Comparison of ENCODE assay signal across 28 mouse cellular contexts in the genomic region with DNA sequence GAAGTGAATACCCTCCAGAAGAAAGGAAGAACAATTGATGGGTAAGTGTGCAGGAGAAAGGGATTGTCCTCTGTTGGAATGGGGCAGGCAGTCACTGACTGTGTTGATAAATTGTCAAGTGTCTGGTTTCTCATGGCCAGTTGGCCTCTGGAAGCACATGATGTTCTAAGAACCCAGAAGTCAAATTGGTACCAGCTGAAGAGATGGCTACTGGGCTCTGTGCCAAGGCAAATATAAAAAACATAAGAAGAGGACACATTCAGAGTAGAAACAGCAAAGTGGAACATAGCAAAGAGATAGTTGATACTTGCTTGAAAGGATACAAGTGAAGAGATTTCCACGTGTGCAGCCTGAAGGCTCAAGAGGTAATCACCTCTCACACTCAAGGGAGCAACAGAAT.
DNase-seq lines count a peak whose midpoint lies in the region; ATAC-seq and TF ChIP-seq lines count a peak whose summit lies in the region.
"Had no signal": no experiment of that assay in that cellular context is flagged by ENCODE, and none has a peak within 500 bp of the region (broad histone marks: within the 10 kb centered on the region; RNA-seq: fewer than 3 reads in every experiment).

No protein-coding gene starts in this region.

- H3K36me3 ChIP-seq in lung, embryonic 14.5 days (ENCODE audit: insufficient read depth) = no peaks in the 10 kb centered on the region
- H3K36me3 ChIP-seq in lung, postnatal 0 days (ENCODE audit: insufficient read depth, low read length) = no peaks in the 10 kb centered on the region
- no peaks in the 10 kb centered on the region for H3K36me3 ChIP-seq in embryonic facial prominence, embryonic 14.5 days (ENCODE audit: control insufficient read depth, insufficient read depth, low read length)
- H3K36me3 ChIP-seq: forebrain, embryonic 12.5 days; G1E; heart, embryonic 13.5 days; kidney, embryonic 15.5 days; midbrain, embryonic 12.5 days; neural tube, embryonic 13.5 days had no signal

- ATAC-seq in lung, embryonic 14.5 days (ENCODE audit: insufficient read depth) = no peak
- no peak for ATAC-seq in lung, postnatal 0 days
- ATAC-seq in embryonic facial prominence, embryonic 14.5 days (ENCODE audit: low read depth) = peak; percentile 18; the same call in 1 of the 2 replicates
- ATAC-seq: forebrain, postnatal 0 days; hindbrain, embryonic 16.5 days; Patski had no signal

- no peak overlapping the region for H3K4me2 ChIP-seq in lung, embryonic 14.5 days
- no peak overlapping the region for H3K4me2 ChIP-seq in lung, postnatal 0 days (replicated peaks; ENCODE audit: low read depth, low read length)
- H3K4me2 ChIP-seq in embryonic facial prominence, embryonic 14.5 days (ENCODE audit: low read depth, low read length) = no peak overlapping the region
- H3K4me2 ChIP-seq: forebrain, embryonic 12.5 days; heart, embryonic 13.5 days; kidney, embryonic 15.5 days; midbrain, embryonic 12.5 days; neural tube, embryonic 13.5 days had no signal

- no peak overlapping the region for H3K27ac ChIP-seq in lung, embryonic 14.5 days (ENCODE audit: low read depth)
- no peak overlapping the region for H3K27ac ChIP-seq in lung, postnatal 0 days (ENCODE audit: low read length)
- H3K27ac ChIP-seq in embryonic facial prominence, embryonic 14.5 days (replicated peaks; ENCODE audit: low read depth, low read length) = peak overlapping the region; percentile 62; the same call in 1 of the 2 replicates
- H3K27ac ChIP-seq: forebrain, embryonic 12.5 days; heart, adult 2 months; heart, embryonic 13.5 days; kidney, embryonic 15.5 days; layer of hippocampus, adult 2 months; liver, embryonic 14.5 days; midbrain, embryonic 12.5 days; neural tube, embryonic 13.5 days had no signal

- DNase-seq in cerebellum, postnatal 10 days = peak; percentile 2 to 7
- DNase-seq in cerebellum, adult 9-10 months = no peak
- peak; percentile 9 for DNase-seq in lung, embryonic 14.5 days
- no peak for DNase-seq in lung, postnatal 0 days (ENCODE audit: low spot score)
- peak; percentile 72 for DNase-seq in embryonic facial prominence, embryonic 14.5 days (ENCODE audit: low spot score)
- no peak for DNase-seq in heart, postnatal 25 days (ENCODE audit: low spot score)
- DNase-seq in T-cell, adult 2 months (ENCODE audit: low spot score) = no peak
- DNase-seq: adrenal gland, adult 2 months; adrenal gland, postnatal 36 days; cerebellum, adult 2 months; forebrain, postnatal 0 days; heart, adult 2 months; heart, postnatal 10 days; kidney, adult 18-20 months; kidney, postnatal 25 days; liver; lung, adult 2 months; thymus, postnatal 14 days had no signal

- H3K9me3 ChIP-seq in lung, embryonic 14.5 days (ENCODE audit: low read depth, low read length) = no peaks in the 10 kb centered on the region
- no peaks in the 10 kb centered on the region for H3K9me3 ChIP-seq in lung, postnatal 0 days (ENCODE audit: low read length)
- 0 out of 2 replicates have a peak, but pooled peaks cover 5% of the 10 kb centered on the region for H3K9me3 ChIP-seq in embryonic facial prominence, embryonic 14.5 days (ENCODE audit: control insufficient read depth, low read length)
- H3K9me3 ChIP-seq: forebrain, embryonic 12.5 days; kidney, embryonic 15.5 days; midbrain, embryonic 12.5 days; neural tube, embryonic 13.5 days had no signal

- H3K9ac ChIP-seq in lung, embryonic 14.5 days = no peak overlapping the region
- no peak overlapping the region for H3K9ac ChIP-seq in lung, postnatal 0 days (replicated peaks; ENCODE audit: low read depth)
- no peak overlapping the region for H3K9ac ChIP-seq in embryonic facial prominence, embryonic 14.5 days (ENCODE audit: low read depth, low read length)
- H3K9ac ChIP-seq: forebrain, embryonic 12.5 days; forebrain, postnatal 0 days; heart, embryonic 13.5 days; kidney, embryonic 15.5 days; liver, embryonic 14.5 days; midbrain, embryonic 12.5 days; neural tube, embryonic 13.5 days had no signal

- no peak for TF ChIP-seq EP300 in lung, postnatal 0 days (IDR thresholded peaks at IDR 0.05)

- no peak overlapping the region for H3K4me3 ChIP-seq in lung, embryonic 14.5 days (ENCODE audit: low read depth, low read length)
- H3K4me3 ChIP-seq in lung, postnatal 0 days (ENCODE audit: low read depth, low read length) = no peak overlapping the region
- H3K4me3 ChIP-seq in embryonic facial prominence, embryonic 14.5 days (ENCODE audit: low read depth, low read length) = no peak overlapping the region
- H3K4me3 ChIP-seq: forebrain, embryonic 12.5 days; heart, adult 2 months; heart, embryonic 13.5 days; kidney, embryonic 15.5 days; layer of hippocampus, adult 2 months; midbrain, embryonic 12.5 days; neural tube, embryonic 13.5 days had no signal

- 25% methylated on average over 1 of the region's 1 CpGs for WGBS in lung, embryonic 14.5 days
- 21% methylated on average over 1 of the region's 1 CpGs for WGBS in lung, postnatal 0 days
- 13% methylated on average over 1 of the region's 1 CpGs for WGBS in embryonic facial prominence, embryonic 14.5 days

- no peak for TF ChIP-seq CTCF in lung, embryonic 14.5 days (IDR thresholded peaks at IDR 0.05; ENCODE audit: low read depth)
- no peak for TF ChIP-seq CTCF in lung, postnatal 0 days (IDR thresholded peaks at IDR 0.05)

- intact Hi-C loops in heart, postnatal 25 days (cut with DNase I) = no loop called here

- no peaks in the 10 kb centered on the region for H3K4me1 ChIP-seq in lung, embryonic 14.5 days (ENCODE audit: insufficient read depth)
- H3K4me1 ChIP-seq in lung, postnatal 0 days (ENCODE audit: insufficient read depth, low read depth, low read length) = no peaks in the 10 kb centered on the region
- 0 out of 2 replicates have a peak, but pooled peaks cover 3% of the 10 kb centered on the region for H3K4me1 ChIP-seq in embryonic facial prominence, embryonic 14.5 days (ENCODE audit: control insufficient read depth, insufficient read depth, low read length)
- H3K4me1 ChIP-seq: forebrain, embryonic 12.5 days; heart, embryonic 13.5 days; kidney, embryonic 15.5 days; midbrain, embryonic 12.5 days; neural tube, embryonic 13.5 days had no signal

- no peaks in the 10 kb centered on the region for H3K27me3 ChIP-seq in lung, embryonic 14.5 days (ENCODE audit: insufficient read depth, low read length)
- H3K27me3 ChIP-seq in lung, postnatal 0 days (replicated peaks; ENCODE audit: insufficient read depth, low read length) = no peaks in the 10 kb centered on the region
- H3K27me3 ChIP-seq in embryonic facial prominence, embryonic 14.5 days (replicated peaks; ENCODE audit: control insufficient read depth, insufficient read depth, low read length) = no peaks in the 10 kb centered on the region
- H3K27me3 ChIP-seq: forebrain, embryonic 12.5 days; heart, embryonic 13.5 days; kidney, embryonic 15.5 days; midbrain, embryonic 12.5 days; neural tube, embryonic 13.5 days; Patski had no signal

Comparison
In these comparisons a context has a peak if more than half of its experiments do, and no peak if none do; other contexts are left out.
1. DNase-seq: peak in cerebellum, postnatal 10 days (2 of 2), lung, embryonic 14.5 days (single experiment) and embryonic facial prominence, embryonic 14.5 days (single experiment); none in cerebellum, adult 9-10 months (single experiment), lung, postnatal 0 days (single experiment), heart, postnatal 25 days (single experiment) and T-cell, adult 2 months (single experiment).